Mouse (Mus musculus): ENCODE results near the gene Mcoln3.

DNA sequence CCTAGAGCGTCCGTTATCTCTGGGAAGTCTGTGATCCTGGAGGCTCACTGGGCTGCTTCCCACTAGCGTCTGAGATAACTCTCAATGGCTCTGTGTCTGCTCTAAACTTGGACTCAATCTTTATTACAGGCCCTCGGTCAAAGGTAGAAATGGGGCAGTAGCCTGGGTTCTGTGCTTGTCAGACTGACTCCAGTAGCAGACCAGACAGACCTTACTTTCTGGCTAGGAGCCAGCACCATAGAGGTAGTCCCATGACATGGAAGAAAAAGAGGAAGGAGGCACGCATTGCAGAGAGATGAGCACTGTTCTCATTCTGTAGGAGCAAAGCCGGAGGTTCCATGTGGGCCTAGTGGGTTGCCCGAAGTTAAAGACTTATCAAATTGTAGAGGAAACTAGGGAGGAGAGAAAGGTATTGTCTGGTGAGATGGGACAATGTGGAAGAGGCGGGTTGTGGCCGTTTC, 777 bp downstream of the Mcoln3 start:
- TF ChIP-seq GATA1 (IDR thresholded peaks at IDR 0.05; ENCODE audit: borderline replicate concordance, low read length) (no peak), FLI1 (IDR thresholded peaks at IDR 0.05; ENCODE audit: low read length) (no peak)

Measured in megakaryocyte, embryonic 14.5 days (primary cell).